Mouse (Mus musculus) stomach, embryonic 16.5 days (tissue): ENCODE data around the gene Drd5. TPM values are rescaled to one million over a fixed set of nuclear protein-coding genes. Genes with fewer than 3 reads are reported as not detected.

Experiments used
- ATAC-seq: fragments of 200-750 bp; cut with Nextera tagmentation; 2 replicates; pipeline ENCODE4 v1.8.0; 2017; ENCODE audit warnings: moderate number of reproducible peaks, moderate TSS enrichment; ENCODE audit not compliant: insufficient read depth, low FRiP score
- H3K27ac ChIP-seq: fragments of 300-500 bp; sonication (generic); 2 replicates; pipeline ENCODE4 v1.5.1; 2014; ENCODE audit warnings: low read length
- H3K27me3 ChIP-seq: fragments of 300-500 bp; sonication (generic); 2 replicates; pipeline ENCODE4 v1.6.1; 2014; ENCODE audit warnings: low read length, control low read depth, mixed read lengths; ENCODE audit not compliant: control insufficient read depth, insufficient read depth
- H3K36me3 ChIP-seq: fragments of 300-500 bp; sonication (generic); 2 replicates; pipeline ENCODE4 v1.6.1; 2014; ENCODE audit warnings: low read length; ENCODE audit not compliant: control insufficient read depth, insufficient read depth
- H3K4me1 ChIP-seq: fragments of 300-500 bp; sonication (generic); 2 replicates; pipeline ENCODE4 v1.6.1; 2014; ENCODE audit warnings: low read length, control low read depth, mixed read lengths; ENCODE audit not compliant: control insufficient read depth, insufficient read depth
- H3K4me2 ChIP-seq: fragments of 300-500 bp; sonication (generic); 2 replicates; pipeline ENCODE4 v1.6.1; 2014; ENCODE audit warnings: low read depth, low read length, mixed read lengths
- H3K4me3 ChIP-seq: fragments of 300-500 bp; sonication (generic); replicated peaks from 2 replicates; pipeline ENCODE4 v1.5.1; 2014; ENCODE audit warnings: mild to moderate bottlenecking, low read length
- H3K9ac ChIP-seq: fragments of 300-500 bp; sonication (generic); 2 replicates; pipeline ENCODE4 v1.6.1; 2014; ENCODE audit warnings: low read length
- H3K9me3 ChIP-seq: fragments of 300-500 bp; sonication (generic); replicated peaks from 2 replicates; pipeline ENCODE4 v1.6.1; 2016; ENCODE audit warnings: low read length, control low read depth; ENCODE audit not compliant: control insufficient read depth
- WGBS: fragments of 180-500 bp; shearing (Covaris S2); extraction: QIAGEN DNeasy Blood & Tissue Kit; methylation state at CpG from one replicate; pipeline ENCODE4 v1.1.7; 2014; 5-methylcytosine and 5-hydroxymethylcytosine counted together
- polyA plus RNA-seq: library from polyadenylated mRNA; unstranded; fragments of >200 nt; fragmentation: Nextera tagmentation; extraction: Ambion mirVana; gene quantifications from 2 replicates; pipeline ENCODE4 v1.2.1, GENCODE M21; 2015

Drd5 gene
- polyA plus RNA-seq, 1 experiment from 2014 or later = not detected

GRCm38 (mm10) chr5:38334582-38334981 lies 15.4 kb downstream of the Drd5 start:
- Histone ChIP-seq H3K4me2 (no peak overlapping the region), H3K36me3 (no peaks in the 10 kb centered on the region), H3K9me3 (no peaks in the 10 kb centered on the region), H3K4me1 (no peaks in the 10 kb centered on the region), H3K27me3 (no peaks in the 10 kb centered on the region), H3K9ac (no peak overlapping the region), H3K27ac (no peak overlapping the region), H3K4me3 (no peak overlapping the region)
- 32% methylated on average over 1 of the region's 1 CpGs for WGBS
- no peak for ATAC-seq

DNA sequence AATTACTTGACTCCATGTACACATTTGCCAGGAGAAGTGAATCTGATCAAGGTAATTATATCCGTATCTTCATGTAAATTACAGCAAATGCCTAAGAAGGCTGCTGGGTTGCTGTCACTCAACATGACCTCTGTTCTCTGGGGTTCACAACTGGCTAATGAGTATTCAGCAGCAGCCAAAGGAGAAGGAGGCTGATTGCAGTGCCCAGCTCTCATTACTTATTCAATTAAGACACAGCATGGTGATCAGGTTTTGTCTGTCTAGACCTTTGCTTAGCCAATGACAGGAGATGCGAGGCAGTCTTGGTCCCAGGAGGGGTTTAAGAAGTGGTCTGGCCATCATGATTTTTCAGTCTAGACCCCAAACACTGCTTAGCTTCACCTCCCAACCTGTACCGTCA lies 23.9 kb downstream of the Drd5 start:
- Histone ChIP-seq H3K4me1 (no peaks in the 10 kb centered on the region), H3K9me3 (no peaks in the 10 kb centered on the region), H3K27me3 (no peaks in the 10 kb centered on the region), H3K27ac (no peak overlapping the region), H3K4me3 (no peak overlapping the region), H3K36me3 (no peaks in the 10 kb centered on the region), H3K4me2 (no peak overlapping the region), H3K9ac (no peak overlapping the region)
- WGBS = 79% methylated on average over 3 of the region's 3 CpGs
- no peak for ATAC-seq

DNA sequence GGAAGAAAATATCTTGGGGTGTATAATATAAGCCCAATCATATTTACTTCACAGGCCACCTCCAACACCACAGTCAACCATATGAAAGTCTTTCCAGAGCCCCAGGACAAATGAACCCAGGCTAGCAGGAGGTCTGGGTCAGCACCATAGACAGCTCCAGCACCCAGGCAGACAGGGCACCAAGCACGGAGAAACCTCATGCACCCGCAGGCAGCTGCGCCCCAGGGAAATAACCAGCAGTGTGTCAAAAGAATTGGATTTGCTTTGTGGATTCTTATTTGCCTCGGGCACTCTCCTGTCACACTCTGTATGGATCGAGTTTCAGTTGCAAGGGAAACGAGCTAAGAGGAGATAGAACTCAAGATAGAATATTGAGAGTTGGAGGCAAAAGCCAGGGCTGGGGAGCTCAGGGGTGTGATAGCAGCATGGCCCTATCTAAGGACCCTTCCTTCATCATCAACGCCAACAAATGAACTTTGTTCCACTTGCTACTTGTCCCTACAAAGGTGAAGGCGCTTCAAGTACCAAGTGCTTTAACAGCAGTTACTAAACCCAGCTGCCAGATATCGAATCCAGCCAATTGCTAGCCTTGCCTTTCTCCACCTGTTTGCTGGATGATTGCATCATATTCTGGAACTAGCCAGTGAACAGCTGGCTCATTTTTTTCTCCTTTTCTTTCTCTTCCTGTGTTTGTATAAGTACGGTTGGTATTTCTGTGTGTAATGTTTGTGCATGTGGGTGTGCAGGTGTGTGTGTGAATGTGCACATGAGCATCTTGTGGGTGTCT lies 27.7 kb downstream of the Drd5 start:
- 24% methylated on average over 10 of the region's 10 CpGs for WGBS
- no peak overlapping the region for H3K27ac ChIP-seq
- H3K36me3 ChIP-seq = no peaks in the 10 kb centered on the region
- H3K27me3 ChIP-seq = no peaks in the 10 kb centered on the region
- no peaks in the 10 kb centered on the region for H3K9me3 ChIP-seq
- no peak for ATAC-seq
- no peak overlapping the region for H3K4me3 ChIP-seq
- no peak overlapping the region for H3K9ac ChIP-seq
- no peaks in the 10 kb centered on the region for H3K4me1 ChIP-seq
- no peak overlapping the region for H3K4me2 ChIP-seq

GRCm38 (mm10) chr5:38350351-38350929 lies 31.3 kb downstream of the Drd5 start:
- no peak for ATAC-seq
- Histone ChIP-seq H3K27ac (no peak overlapping the region), H3K27me3 (no peaks in the 10 kb centered on the region), H3K4me2 (no peak overlapping the region), H3K4me3 (no peak overlapping the region), H3K36me3 (no peaks in the 10 kb centered on the region), H3K9me3 (no peaks in the 10 kb centered on the region), H3K4me1 (no peaks in the 10 kb centered on the region), H3K9ac (no peak overlapping the region)
- WGBS = 43% methylated on average over 5 of the region's 5 CpGs

DNA sequence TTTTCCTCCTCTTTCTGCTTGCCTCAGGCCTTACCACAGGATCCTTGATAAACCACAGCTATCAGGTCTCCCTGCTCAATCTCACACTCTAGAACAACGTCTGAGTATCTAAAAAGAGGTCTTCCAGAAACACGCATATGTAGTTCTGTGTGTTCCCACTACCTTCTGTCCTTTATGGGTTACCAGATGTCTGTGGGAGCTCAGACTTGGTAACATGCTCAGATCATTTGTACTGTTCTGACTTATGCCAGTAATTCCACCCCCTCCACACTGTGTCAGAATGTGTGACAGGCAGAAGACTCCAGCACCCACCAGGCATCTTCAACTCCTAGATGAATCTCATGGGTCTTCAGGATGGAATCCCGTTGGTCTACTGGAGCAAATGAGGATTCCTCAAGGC lies 37.8 kb downstream of the Drd5 start:
- no peaks in the 10 kb centered on the region for H3K36me3 ChIP-seq
- WGBS = 75% methylated on average over 3 of the region's 3 CpGs

GRCm38 (mm10) chr5:38359716-38360115 lies 40.5 kb downstream of the Drd5 start:
- no peak overlapping the region for H3K9ac ChIP-seq

More for the DNA sequence above, 37.8 kb downstream of the Drd5 start:
- H3K4me1 ChIP-seq = no peaks in the 10 kb centered on the region
- H3K4me3 ChIP-seq = no peak overlapping the region
- H3K9ac ChIP-seq = no peak overlapping the region
- H3K4me2 ChIP-seq = no peak overlapping the region
- H3K27me3 ChIP-seq = no peaks in the 10 kb centered on the region
- no peak overlapping the region for H3K27ac ChIP-seq
- no peaks in the 10 kb centered on the region for H3K9me3 ChIP-seq
- no peak for ATAC-seq

GRCm38 (mm10) chr5:38364396-38364795 lies 45.2 kb downstream of the Drd5 start:
- no peaks in the 10 kb centered on the region for H3K27me3 ChIP-seq
- H3K4me3 ChIP-seq = no peak overlapping the region
- no peak overlapping the region for H3K27ac ChIP-seq
- WGBS = 77% methylated on average over 5 of the region's 5 CpGs
- H3K4me2 ChIP-seq = no peak overlapping the region
- peaks cover 10% of the 10 kb centered on the region; the same call in 1 of the 2 replicates for H3K4me1 ChIP-seq
- H3K9ac ChIP-seq = no peak overlapping the region
- H3K9me3 ChIP-seq = no peaks in the 10 kb centered on the region
- ATAC-seq = no peak
- no peaks in the 10 kb centered on the region for H3K36me3 ChIP-seq

More at GRCm38 (mm10) chr5:38359716-38360115, 40.5 kb downstream of the Drd5 start:
- no peaks in the 10 kb centered on the region for H3K36me3 ChIP-seq
- no peaks in the 10 kb centered on the region for H3K27me3 ChIP-seq
- H3K27ac ChIP-seq = no peak overlapping the region
- H3K9me3 ChIP-seq = no peaks in the 10 kb centered on the region
- no peak for ATAC-seq
- H3K4me3 ChIP-seq = no peak overlapping the region
- no peaks in the 10 kb centered on the region for H3K4me1 ChIP-seq
- WGBS = 85% methylated on average over 2 of the region's 2 CpGs
- H3K4me2 ChIP-seq = no peak overlapping the region

GRCm38 (mm10) chr5:38365521-38365920 lies 46.4 kb downstream of the Drd5 start:
- no peak for ATAC-seq
- H3K4me2 ChIP-seq = no peak overlapping the region
- H3K27me3 ChIP-seq = no peaks in the 10 kb centered on the region
- 57% methylated on average over 2 of the region's 2 CpGs for WGBS
- no peak overlapping the region for H3K4me3 ChIP-seq
- no peak overlapping the region for H3K9ac ChIP-seq
- H3K27ac ChIP-seq = no peak overlapping the region
- H3K9me3 ChIP-seq = no peaks in the 10 kb centered on the region
- no peaks in the 10 kb centered on the region for H3K36me3 ChIP-seq
- H3K4me1 ChIP-seq = peaks cover 10% of the 10 kb centered on the region; the same call in 1 of the 2 replicates

DNA sequence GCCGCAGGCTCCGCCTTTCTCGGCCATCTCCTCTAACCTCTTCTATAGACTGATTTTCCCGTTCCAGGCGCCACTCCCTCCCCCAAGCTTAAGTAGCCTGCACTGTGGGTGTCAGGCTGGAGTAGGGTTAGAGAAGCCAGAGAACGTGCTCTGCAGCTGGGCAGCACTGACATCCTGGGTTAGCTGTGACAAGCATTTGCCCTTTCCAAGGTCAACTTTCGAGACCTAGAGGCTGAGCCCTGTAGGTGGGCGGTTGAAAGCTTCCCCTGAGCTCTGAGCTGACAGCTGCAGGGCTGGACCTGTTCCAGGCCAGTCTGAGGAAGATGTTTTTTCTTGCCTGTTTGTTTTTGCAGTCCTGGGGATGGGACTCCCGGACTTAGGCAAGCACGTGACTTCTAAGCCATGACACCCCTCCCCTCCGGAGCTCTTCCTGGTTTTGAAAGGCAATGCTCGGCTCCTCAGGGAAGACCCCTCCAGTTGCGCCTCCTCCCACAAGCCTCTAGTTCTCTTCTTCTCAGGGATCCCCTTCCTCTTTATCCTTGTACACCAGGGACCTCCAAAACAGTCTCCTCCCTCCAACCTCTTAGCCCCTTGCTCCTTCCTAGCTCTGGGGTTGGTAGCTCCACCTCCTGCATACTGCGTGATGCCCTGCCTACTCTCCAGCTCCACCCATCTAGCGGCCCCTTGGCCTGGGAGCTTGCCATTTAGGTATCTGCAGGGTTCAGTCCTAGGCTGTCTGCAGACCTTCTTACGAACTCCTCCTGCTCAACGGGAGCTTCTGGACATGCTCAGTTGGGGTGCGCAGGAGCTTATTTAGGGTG lies 47.7 kb downstream of the Drd5 start:
- no peaks in the 10 kb centered on the region for H3K36me3 ChIP-seq
- H3K9me3 ChIP-seq = no peaks in the 10 kb centered on the region
- peak overlapping the region; percentile 37 for H3K4me3 ChIP-seq
- H3K27ac ChIP-seq = peak overlapping the region; percentile 48; the same call in 1 of the 2 replicates
- 10% methylated on average over 18 of the region's 18 CpGs for whole genome bisulfite sequencing
- peaks cover 10% of the 10 kb centered on the region; the same call in 1 of the 2 replicates for H3K4me1 ChIP-seq
- peak; percentile 79 for ATAC-seq
- peak overlapping the region; percentile 29; the same call in 1 of the 2 replicates for H3K9ac ChIP-seq
- H3K27me3 ChIP-seq = no peaks in the 10 kb centered on the region
- peak overlapping the region; percentile 60 for H3K4me2 ChIP-seq
